Mouse (Mus musculus): ENCODE measurements around the gene Ccdc194. TPM values are rescaled to one million over a fixed set of nuclear protein-coding genes. Genes with fewer than 3 reads are reported as not detected.
"Not testable (repeated sequence)": the region's sequence is repeated elsewhere in the genome, so short reads cannot be mapped to it uniquely, and the experiment has no call there.

Ccdc194 gene
- polyA plus RNA-seq, 1 experiment from 2014 or later = 0.30 TPM

DNA sequence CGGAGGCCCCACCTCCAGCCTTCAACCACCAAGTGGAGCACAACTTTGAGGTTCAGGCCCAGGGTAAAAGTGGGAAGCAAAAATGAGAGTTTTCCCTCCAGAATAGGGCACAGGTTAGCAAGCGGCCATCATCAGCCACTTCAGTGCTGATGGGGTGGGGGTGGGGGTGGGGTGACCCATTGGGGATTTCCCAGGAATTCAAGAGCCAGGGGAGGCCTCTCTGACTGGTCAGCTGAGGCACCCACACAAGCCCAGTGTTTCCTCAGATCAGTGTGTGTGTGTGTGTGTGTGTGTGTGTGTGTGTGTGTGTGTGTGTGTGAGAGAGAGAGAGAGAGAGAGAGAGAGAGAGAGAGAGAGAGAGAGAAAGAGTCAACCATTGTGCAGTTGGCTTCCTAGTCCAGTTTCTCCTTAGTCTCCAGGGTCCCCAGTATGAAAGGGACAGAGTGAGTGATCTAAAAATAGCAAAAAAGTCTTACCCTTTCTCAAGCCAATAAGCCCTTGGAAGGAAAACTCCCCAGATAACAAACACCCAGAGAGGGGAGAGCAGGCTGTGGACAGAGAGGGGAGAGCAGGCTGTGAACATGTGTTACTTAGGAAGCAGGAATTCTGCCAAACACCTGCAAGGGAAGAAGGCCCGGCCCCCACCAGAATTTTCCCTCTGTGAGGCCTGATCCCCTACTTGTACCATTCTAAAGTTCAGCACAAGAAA, 1.8 kb upstream of the Ccdc194 start:
- Histone ChIP-seq H3K4me1 (replicated peaks) (peaks cover 32% of the 10 kb centered on the region), H3K4me2 (no peak overlapping the region), H3K9me3 (replicated peaks) (no peaks in the 10 kb centered on the region), H3K9ac (no peak overlapping the region), H3K27me3 (peaks cover 12% of the 10 kb centered on the region), H3K27ac (peak overlapping the region; percentile 78), H3K36me3 (no peaks in the 10 kb centered on the region), H3K4me3 (no peak overlapping the region)
- ATAC-seq (replicated peaks; ENCODE audit: insufficient number of reproducible peaks, insufficient read depth, low FRiP score, low read depth) = no peak
- WGBS = 37% methylated on average over 3 of the region's 3 CpGs

DNA sequence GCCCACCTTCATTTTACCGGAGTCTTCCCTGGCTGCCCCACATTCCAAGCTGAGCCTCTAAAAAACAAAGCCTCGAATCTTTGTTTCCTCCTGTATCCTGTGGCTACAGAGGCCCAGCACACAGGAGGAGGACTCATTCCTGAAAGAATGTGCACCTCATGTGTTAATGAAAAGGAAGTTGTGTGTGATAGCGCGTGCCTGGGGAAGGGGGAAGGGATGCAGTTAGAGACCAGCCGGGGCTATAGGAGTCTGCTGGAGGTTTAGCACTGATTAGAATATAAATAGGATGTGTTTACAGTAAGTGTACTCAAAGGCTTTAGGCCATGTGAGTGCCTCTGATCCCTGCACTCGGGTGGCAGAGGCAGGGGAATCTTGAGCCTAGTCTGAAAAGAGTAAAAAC, 761 bp upstream of the Ccdc194 start:
- WGBS = 24% methylated on average over 6 of the region's 6 CpGs
- H3K9ac ChIP-seq = no peak overlapping the region
- H3K9me3 ChIP-seq (replicated peaks) = no peaks in the 10 kb centered on the region
- ATAC-seq (replicated peaks; ENCODE audit: insufficient number of reproducible peaks, insufficient read depth, low FRiP score, low read depth) = 0 out of 2 replicates have a peak, but pooled peaks have one; percentile 12
- H3K4me1 ChIP-seq (replicated peaks) = peaks cover 36% of the 10 kb centered on the region
- peak overlapping the region; percentile 78 for H3K27ac ChIP-seq
- peaks cover 12% of the 10 kb centered on the region for H3K27me3 ChIP-seq
- no peak overlapping the region for H3K4me3 ChIP-seq
- no peak overlapping the region for H3K4me2 ChIP-seq
- no peaks in the 10 kb centered on the region for H3K36me3 ChIP-seq

DNA sequence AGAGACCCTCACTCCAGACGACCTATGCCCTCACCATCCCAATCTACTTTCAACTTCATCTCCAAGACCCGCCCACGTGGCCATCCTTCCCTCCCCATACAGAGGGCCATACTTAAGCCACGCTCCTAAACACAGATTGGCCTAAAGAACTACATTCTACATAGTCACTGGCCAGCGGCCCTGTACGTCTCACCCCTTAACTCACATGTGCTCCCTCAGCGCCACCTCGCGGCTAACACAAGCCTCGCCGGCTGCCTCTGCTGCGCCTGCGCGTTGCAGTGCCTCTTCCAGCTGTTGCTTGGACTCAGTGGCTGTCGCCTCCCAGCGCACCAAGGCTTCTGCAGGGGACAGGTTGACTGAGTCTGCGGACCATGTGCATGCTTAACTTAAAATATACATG, 3.9 kb downstream of the Ccdc194 start:
- no peaks in the 10 kb centered on the region for H3K36me3 ChIP-seq
- H3K27me3 ChIP-seq = peaks cover 12% of the 10 kb centered on the region
- H3K27ac ChIP-seq = no peak overlapping the region
- no peak overlapping the region for H3K4me3 ChIP-seq
- peak; percentile 70 for ATAC-seq (replicated peaks; ENCODE audit: insufficient number of reproducible peaks, insufficient read depth, low FRiP score, low read depth)
- peak overlapping the region; percentile 42 for H3K4me2 ChIP-seq
- H3K4me1 ChIP-seq (replicated peaks) = peaks cover 22% of the 10 kb centered on the region
- no peaks in the 10 kb centered on the region for H3K9me3 ChIP-seq (replicated peaks)
- WGBS = 2% methylated on average over 17 of the region's 17 CpGs
- no peak overlapping the region for H3K9ac ChIP-seq

DNA sequence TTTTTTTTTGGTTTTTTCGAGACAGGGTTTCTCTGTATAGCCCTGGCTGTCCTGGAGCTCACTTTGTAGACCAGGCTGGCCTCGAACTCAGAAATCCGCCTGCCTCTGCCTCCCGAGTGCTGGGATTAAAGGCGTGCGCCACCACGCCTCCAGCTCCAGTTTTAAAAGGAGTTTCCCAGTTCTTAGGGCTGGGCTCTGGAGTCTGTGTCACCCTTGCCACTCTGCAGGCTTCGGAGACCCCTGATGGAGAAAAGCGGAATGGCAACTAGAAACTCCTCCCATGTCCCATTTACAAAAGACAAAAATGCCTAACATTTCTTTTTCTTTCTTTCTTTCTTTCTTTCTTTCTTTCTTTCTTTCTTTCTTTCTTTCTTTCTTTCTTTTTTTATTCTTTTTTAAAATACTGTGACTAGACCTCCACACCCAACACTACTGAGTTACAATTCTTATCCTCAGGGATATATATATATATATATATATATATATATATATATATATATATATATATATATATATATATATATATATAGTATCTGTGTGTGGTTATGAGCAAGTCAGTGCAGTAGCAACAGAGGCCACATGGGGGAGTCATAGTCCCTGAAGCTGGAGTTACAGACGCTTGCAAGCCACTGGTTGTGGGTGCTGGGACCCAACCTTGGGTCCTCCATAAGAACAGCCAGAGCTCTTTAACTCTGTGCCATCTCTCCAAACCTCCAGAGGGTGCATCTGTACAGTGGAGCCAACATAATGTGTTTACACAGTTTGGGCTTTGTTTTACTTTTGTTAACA, 6.3 kb downstream of the Ccdc194 start:
- 34% methylated on average over 10 of the region's 10 CpGs for WGBS
- H3K4me3 ChIP-seq; H3K27ac ChIP-seq; H3K27me3 ChIP-seq; H3K4me2 ChIP-seq; H3K36me3 ChIP-seq; H3K4me1 ChIP-seq (replicated peaks); H3K9ac ChIP-seq; H3K9me3 ChIP-seq (replicated peaks); ATAC-seq (replicated peaks; ENCODE audit: insufficient number of reproducible peaks, insufficient read depth, low FRiP score, low read depth): not testable (repeated sequence)

DNA sequence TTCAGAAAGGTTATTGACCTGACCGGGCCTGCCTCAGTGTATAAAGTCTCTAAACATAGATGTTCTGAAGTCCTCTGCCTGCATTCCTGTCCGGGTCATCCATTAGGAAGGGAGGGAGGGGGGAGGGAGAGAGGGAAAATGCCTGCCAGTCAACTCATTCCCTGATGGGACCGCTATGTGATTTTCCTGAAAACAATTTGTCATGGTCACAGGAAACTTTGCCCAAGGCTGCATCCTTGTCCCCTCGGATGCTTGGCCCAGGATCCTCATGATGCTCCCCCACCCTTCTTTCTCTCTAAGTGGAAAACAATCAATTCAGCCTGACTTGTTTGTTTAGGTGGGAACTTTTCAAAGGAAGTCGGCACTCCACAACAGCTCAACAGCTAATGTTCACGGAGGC, 8.7 kb downstream of the Ccdc194 start:
- Histone ChIP-seq H3K36me3 (no peaks in the 10 kb centered on the region), H3K9ac (no peak overlapping the region), H3K4me1 (replicated peaks) (peaks cover 7% of the 10 kb centered on the region), H3K4me2 (no peak overlapping the region), H3K27ac (no peak overlapping the region), H3K4me3 (no peak overlapping the region), H3K9me3 (replicated peaks) (no peaks in the 10 kb centered on the region), H3K27me3 (peaks cover 7% of the 10 kb centered on the region)
- WGBS = 23% methylated on average over 6 of the region's 6 CpGs
- ATAC-seq (replicated peaks; ENCODE audit: insufficient number of reproducible peaks, insufficient read depth, low FRiP score, low read depth) = no peak

DNA sequence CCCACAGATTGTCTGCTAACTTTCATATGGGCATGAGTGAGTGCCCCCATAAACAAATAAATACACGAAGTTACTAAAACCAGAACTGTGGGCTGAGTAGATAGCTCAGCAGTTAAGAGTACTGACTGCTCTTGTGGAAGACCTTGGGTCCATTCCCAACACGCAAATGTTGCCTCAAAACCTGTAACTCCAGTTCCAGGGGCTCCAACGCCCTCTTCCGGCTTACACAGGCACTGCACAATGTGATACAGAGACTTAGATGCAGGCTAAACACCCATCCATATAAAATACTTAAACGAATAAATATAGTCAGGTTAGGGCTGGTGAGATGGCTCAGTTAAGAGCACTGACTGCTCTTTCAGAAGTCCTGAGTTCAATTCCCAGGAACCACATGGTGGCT, 10.5 kb downstream of the Ccdc194 start:
- WGBS = 68% methylated on average over 5 of the region's 5 CpGs
- Histone ChIP-seq H3K9ac (no peak overlapping the region), H3K4me3 (no peak overlapping the region), H3K4me2 (no peak overlapping the region), H3K9me3 (replicated peaks) (no peaks in the 10 kb centered on the region), H3K4me1 (replicated peaks) (0 out of 2 replicates have a peak, but pooled peaks cover 4% of the 10 kb centered on the region), H3K36me3 (no peaks in the 10 kb centered on the region), H3K27ac (no peak overlapping the region), H3K27me3 (peaks cover 24% of the 10 kb centered on the region)
- no peak for ATAC-seq (replicated peaks; ENCODE audit: insufficient number of reproducible peaks, insufficient read depth, low FRiP score, low read depth)

DNA sequence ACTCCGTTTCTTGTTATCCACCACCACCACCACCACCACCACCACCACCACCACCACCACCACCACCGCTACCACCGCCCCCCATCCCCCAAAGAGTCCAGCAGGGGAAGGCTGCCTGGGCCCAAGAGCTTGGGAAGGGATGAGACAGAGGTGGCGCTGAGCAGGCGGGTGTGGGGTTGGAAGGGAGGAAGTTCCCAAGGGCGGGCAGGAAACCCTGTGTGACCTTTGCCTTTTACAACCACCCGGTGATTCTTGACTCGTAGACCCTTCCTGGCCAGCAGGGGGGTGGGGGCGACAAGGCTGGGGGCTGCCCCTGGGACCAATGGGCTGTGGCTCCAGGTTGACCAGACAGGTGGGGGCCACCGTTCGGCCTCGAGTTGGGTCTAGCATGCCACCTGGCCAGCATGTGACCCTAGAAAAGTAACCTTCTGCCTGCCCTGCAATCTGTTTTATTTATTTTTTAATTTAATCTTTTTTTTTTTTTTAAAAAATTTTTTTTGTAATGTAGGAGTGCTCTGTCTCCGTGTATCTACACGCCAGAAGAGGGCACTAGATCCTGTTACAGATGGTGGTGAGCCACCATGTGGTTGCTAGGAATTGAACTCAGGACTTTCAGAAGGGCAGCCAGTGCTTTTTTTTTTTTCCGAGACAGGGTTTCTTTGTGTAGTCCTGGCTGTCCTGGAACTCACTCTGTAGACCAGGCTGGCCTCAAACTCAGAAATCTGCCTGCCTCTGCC, 12.3 kb downstream of the Ccdc194 start:
- no peak overlapping the region for H3K27ac ChIP-seq
- no peak for ATAC-seq (replicated peaks; ENCODE audit: insufficient number of reproducible peaks, insufficient read depth, low FRiP score, low read depth)
- 56% methylated on average over 15 of the region's 15 CpGs for WGBS

DNA sequence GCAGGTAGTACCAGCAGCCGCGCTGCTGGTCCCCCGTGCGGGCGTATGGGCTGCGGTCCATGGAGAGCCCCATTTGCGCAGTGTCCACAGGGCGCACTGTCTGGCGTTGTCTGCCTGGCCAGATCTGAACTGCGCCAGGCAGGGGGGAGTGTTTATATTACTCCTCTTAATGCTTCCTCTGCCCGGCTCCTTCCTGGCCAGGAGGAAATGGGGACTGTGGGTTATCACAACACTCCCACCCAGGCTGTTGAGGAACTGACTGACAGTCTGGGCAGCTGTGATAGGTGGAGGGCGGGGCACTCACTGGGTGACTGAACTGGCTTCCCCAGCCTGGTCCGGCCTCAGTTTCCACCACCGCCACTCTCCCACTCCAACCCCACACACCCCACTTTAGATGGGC, 13.9 kb downstream of the Ccdc194 start, which contains the start of gene Plvap:
Gene Plvap (minus strand): TSS at position 109 of the 400 bp plus-strand sequence.
- H3K4me1 ChIP-seq (replicated peaks) = peaks cover 21% of the 10 kb centered on the region
- H3K4me2 ChIP-seq = peak within 1 kb of the TSS; percentile 22
- peak; percentile 65 for ATAC-seq (replicated peaks; ENCODE audit: insufficient number of reproducible peaks, insufficient read depth, low FRiP score, low read depth)
- H3K9me3 ChIP-seq (replicated peaks) = no peaks in the 10 kb centered on the region
- H3K27ac ChIP-seq = peak within 1 kb of the TSS; percentile 51
- H3K4me3 ChIP-seq = peak within 1 kb of the TSS; percentile 37
- no peaks in the 10 kb centered on the region for H3K36me3 ChIP-seq
- peaks cover 56% of the 10 kb centered on the region for H3K27me3 ChIP-seq
- peak within 1 kb of the TSS; percentile 11; the same call in 1 of the 2 replicates for H3K9ac ChIP-seq
- WGBS = 23% methylated on average over 14 of the region's 14 CpGs

More for the DNA sequence above, 12.3 kb downstream of the Ccdc194 start:
- Histone ChIP-seq H3K4me3 (no peak overlapping the region), H3K9ac (no peak overlapping the region), H3K27me3 (peaks cover 41% of the 10 kb centered on the region), H3K9me3 (replicated peaks) (no peaks in the 10 kb centered on the region), H3K36me3 (no peaks in the 10 kb centered on the region), H3K4me2 (no peak overlapping the region), H3K4me1 (replicated peaks) (peaks cover 7% of the 10 kb centered on the region)

DNA sequence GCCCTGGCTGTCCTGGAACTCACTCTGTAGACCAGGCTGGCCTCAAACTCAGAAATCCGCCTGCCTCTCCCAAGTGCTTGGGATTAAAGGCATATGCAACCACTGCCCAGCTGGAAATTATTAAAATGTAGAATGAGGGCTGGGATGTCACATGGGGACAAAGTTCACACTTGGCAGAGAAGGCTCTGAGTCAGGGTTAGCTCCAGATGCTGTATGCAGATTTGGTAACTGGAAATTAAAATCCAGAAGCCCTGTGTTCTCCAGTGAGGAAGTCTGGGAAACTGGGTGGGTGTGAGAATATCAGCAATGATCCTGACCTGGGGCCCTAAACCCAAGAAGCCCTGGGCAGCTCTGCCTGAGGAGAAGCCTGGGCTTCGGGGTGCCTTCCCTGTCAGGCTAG, 16.2 kb downstream of the Ccdc194 start:
- peaks cover 24% of the 10 kb centered on the region for H3K4me1 ChIP-seq (replicated peaks)
- no peak for ATAC-seq (replicated peaks; ENCODE audit: insufficient number of reproducible peaks, insufficient read depth, low FRiP score, low read depth)
- peak overlapping the region; percentile 6; the same call in 1 of the 2 replicates for H3K4me3 ChIP-seq
- peak overlapping the region; percentile 31; the same call in 1 of the 2 replicates for H3K9ac ChIP-seq
- WGBS = 50% methylated on average over 2 of the region's 2 CpGs
- H3K9me3 ChIP-seq (replicated peaks) = no peaks in the 10 kb centered on the region
- H3K27me3 ChIP-seq = peaks cover 74% of the 10 kb centered on the region
- H3K27ac ChIP-seq = no peak overlapping the region
- no peaks in the 10 kb centered on the region for H3K36me3 ChIP-seq
- peak overlapping the region; percentile 22 for H3K4me2 ChIP-seq

DNA sequence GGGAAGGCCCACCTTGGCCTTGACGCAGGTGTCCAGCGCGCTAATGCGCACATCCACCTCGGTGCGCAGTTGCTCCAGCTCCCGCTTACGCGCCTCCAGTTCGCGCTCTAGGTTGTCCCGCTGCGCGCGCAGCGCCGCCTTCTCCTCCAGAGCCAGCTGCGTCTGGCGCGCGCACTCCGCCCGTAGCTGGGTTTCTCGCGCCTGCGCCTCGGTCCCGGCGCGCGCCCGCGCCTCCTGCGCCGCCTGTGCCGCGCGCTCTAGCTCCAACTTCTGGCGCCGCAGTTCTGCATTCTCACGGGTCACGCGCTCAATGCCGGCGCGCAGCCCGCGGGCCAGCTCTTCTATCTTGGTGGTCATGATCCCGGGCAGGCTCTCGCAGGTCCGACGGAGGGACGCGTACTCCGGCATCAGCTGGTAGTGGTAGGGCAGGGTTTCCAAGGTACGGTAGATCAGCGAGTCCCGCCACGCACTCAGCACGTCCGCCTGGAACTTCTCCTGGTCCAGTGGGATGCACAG, 17.9 kb downstream of the Ccdc194 start:
- Histone ChIP-seq H3K36me3 (no peaks in the 10 kb centered on the region), H3K9me3 (replicated peaks) (no peaks in the 10 kb centered on the region), H3K4me3 (peak overlapping the region; percentile 43), H3K27me3 (peaks cover 74% of the 10 kb centered on the region), H3K4me1 (replicated peaks) (peaks cover 24% of the 10 kb centered on the region), H3K9ac (peak overlapping the region; percentile 35), H3K4me2 (peak overlapping the region; percentile 71), H3K27ac (no peak overlapping the region)
- ATAC-seq (replicated peaks; ENCODE audit: insufficient number of reproducible peaks, insufficient read depth, low FRiP score, low read depth) = peak; percentile 54
- WGBS = under 1% methylated on average over 61 of the region's 61 CpGs

DNA sequence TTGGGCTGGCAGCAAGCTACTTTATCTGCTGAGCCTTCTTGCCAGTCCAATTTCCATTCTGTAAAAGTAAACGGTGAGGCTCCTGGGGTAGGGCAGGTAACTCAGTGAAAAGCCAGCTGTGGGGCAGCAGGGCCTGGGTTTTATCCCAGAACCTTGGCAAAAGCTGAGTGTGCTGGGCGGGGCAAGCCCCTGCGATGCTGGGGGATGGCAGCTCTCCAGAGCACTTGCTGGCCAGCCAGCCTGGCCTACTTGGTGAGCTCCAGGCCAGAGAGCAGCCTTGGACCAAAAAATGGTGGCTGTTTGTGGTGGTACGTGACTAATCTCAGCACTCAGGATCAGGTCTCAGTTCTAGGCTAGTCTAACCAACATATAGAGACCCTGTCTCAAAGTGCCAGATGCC, 19.5 kb downstream of the Ccdc194 start:
- H3K36me3 ChIP-seq = no peaks in the 10 kb centered on the region
- H3K27me3 ChIP-seq = peaks cover 60% of the 10 kb centered on the region
- no peak overlapping the region for H3K4me3 ChIP-seq
- WGBS = 74% methylated on average over 4 of the region's 4 CpGs
- H3K4me1 ChIP-seq (replicated peaks) = peaks cover 19% of the 10 kb centered on the region
- no peak overlapping the region for H3K9ac ChIP-seq
- H3K4me2 ChIP-seq = no peak overlapping the region
- H3K27ac ChIP-seq = no peak overlapping the region
- ATAC-seq (replicated peaks; ENCODE audit: insufficient number of reproducible peaks, insufficient read depth, low FRiP score, low read depth) = no peak
- no peaks in the 10 kb centered on the region for H3K9me3 ChIP-seq (replicated peaks)
